Comparison of ENCODE assay signal across 7 mouse cellular contexts in genomic region chr15:52160181-52161088, GRCm38 (mm10).
A peak's percentile ranks its signal among the peaks of the same experiment; 100 is the strongest.
DNase-seq lines count a peak whose midpoint lies in the region; ATAC-seq lines count a peak whose summit lies in the region.

No protein-coding gene starts in this region.

- H3K36me3 ChIP-seq in hindbrain, embryonic 14.5 days (replicated peaks; ENCODE audit: control insufficient read depth, insufficient read depth): no peaks in the 10 kb centered on the region

- WGBS in hindbrain, embryonic 14.5 days: 13% methylated on average over 18 of the region's 18 CpGs

- H3K27ac ChIP-seq in hindbrain, embryonic 14.5 days: peak overlapping the region; percentile 53

- peaks cover 14% of the 10 kb centered on the region for H3K4me1 ChIP-seq in hindbrain, embryonic 14.5 days (replicated peaks; ENCODE audit: control insufficient read depth, insufficient read depth, low read length)

- H3K4me2 ChIP-seq in hindbrain, embryonic 14.5 days (replicated peaks): peak overlapping the region; percentile 47

- no peaks in the 10 kb centered on the region for H3K9me3 ChIP-seq in hindbrain, embryonic 14.5 days (ENCODE audit: control insufficient read depth, low read length)

- peak; percentile 88 for ATAC-seq in hindbrain, embryonic 14.5 days (ENCODE audit: low FRiP score)

- H3K9ac ChIP-seq in hindbrain, embryonic 14.5 days: peak overlapping the region; percentile 45

- no peaks in the 10 kb centered on the region for H3K27me3 ChIP-seq in hindbrain, embryonic 14.5 days (ENCODE audit: control insufficient read depth, insufficient read depth, low read length)

- no peak overlapping the region for H3K4me3 ChIP-seq in hindbrain, embryonic 14.5 days (replicated peaks; ENCODE audit: low read length)

- peak; percentile 76 for DNase-seq in adipocyte (ENCODE audit: low spot score)
- DNase-seq in cerebellum, postnatal 14 days: peak; percentile 94
- peak; percentile 64 to 80 for DNase-seq in frontal cortex, postnatal 14 days (ENCODE audit: low spot score in 2 of 2)
- peak; percentile 94 for DNase-seq in hindbrain, embryonic 14.5 days (ENCODE audit: low spot score)
- DNase-seq in layer of hippocampus, postnatal 36 days: peak; percentile 82
- peak; percentile 78 for DNase-seq in lung, postnatal 36 days
- peak; percentile 89 for DNase-seq in right cerebral cortex, postnatal 14 days
